Mouse (Mus musculus) embryo, embryonic 10 days (tissue): ENCODE measurements around the gene Reg4.
A peak's percentile ranks its signal among the peaks of the same experiment; 100 is the strongest.

Experiments used
- DNase-seq: peaks from one replicate; pipeline ENCODE4 v3.0.0-alpha.2; 2015; ENCODE audit warnings: low spot score

Gene Reg4

DNA sequence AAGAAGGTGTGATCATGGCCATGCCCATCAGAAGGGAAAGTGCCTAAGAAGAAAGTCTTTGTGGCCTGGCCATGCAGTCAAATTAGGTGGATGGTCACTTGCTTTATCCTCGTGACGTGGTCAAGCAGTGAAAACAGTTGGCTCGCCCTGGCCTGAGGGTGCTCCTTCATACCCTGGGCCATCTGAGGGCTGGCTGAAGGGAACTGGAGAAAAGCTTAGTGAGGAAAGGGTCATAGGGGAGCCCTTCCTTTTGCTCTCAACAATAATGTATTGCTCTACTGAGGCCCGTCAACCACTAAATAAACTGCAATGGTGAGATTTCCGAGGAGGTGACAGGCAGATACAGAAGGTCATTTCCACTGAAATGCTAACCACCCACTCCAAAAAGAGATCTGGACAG lies 15.3 kb downstream of the Reg4 start:
- DNase-seq: no peak

DNA sequence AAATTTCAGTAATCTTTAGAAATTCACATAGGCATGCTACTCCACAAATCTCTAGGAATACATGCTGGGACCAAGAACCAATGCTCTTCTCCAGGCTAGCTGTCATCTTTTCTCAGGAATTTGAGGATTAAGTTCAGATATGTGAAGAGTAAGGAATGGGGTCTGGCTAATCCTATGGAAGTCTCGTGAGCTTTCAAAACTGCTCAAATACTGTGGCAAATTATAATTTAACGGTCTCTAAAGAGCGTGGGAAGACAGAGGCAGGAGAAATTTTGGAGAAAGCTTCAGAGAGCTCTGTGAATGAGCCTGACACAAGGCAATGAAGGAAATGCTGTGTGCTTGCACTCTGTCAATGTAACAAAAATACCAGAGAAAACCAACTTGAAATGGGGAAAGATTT lies 16.2 kb downstream of the Reg4 start:
- no peak for DNase-seq

DNA sequence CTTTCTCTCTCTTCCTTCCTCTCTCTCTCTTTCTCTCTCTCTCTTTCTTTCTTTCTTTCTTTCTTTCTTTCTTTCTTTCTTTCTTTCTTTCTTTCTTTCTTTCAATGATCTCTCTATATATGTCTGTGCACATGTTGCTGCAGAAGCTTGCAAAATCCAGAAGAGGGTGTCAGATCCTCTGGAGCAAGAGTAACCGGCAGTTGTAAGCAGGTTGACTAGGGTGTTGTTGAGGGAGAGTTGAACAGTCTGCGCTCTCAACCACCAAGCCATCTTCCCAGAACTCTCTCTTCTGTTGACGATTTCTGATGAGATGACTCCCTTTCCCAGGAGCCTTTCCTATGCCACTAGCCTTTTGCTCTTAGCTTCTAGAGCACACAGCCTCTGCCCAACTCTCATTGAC lies 20.1 kb downstream of the Reg4 start:
- no peak for DNase-seq

DNA sequence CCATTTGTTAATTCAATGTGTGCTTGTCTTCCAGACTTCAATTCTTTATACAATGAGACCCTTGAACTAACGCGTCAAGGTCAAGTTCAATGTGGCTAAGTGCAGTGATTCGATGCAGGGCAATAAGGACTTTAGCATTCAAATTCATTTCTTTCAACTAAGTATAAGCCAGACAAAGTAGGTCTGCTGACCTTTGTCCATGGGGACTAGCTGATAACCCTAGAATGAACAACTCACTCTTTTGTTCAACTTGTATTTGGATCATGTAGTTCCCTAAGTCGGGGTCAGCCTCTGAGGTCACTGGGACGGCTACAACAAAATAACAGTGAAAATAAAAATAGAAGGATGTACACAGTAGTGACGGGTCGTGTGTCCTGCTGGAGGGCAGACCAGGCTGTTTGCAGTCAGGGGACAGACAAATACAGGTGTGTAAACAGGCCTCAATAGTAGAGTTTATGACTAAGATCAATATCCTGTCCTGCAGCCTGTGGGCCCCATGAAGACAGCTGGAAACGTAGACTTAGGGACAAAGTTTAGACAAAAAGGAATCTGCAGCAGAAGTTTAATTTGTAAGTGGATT lies 20.6 kb downstream of the Reg4 start:
- DNase-seq: no peak

DNA sequence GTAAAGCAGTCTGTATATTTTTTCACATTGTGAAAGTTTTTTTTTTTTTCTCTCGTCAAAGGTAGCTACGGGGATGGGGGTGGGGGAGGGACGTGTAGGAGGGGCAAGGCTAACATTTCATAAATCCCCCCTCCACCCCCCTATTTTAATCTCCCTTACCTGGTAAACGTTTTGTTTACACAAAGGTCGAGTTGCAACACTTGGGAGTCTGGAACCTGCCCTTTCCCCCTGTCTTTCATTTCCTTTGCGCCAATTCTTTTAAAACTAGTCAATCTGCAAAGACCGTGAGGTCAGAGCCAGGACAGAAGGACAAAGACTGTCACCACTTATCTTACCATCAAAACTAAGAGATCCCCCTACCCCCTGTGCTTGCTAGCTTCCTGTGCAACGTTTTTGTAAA lies 23.9 kb downstream of the Reg4 start:
- DNase-seq: peak; percentile 31

DNA sequence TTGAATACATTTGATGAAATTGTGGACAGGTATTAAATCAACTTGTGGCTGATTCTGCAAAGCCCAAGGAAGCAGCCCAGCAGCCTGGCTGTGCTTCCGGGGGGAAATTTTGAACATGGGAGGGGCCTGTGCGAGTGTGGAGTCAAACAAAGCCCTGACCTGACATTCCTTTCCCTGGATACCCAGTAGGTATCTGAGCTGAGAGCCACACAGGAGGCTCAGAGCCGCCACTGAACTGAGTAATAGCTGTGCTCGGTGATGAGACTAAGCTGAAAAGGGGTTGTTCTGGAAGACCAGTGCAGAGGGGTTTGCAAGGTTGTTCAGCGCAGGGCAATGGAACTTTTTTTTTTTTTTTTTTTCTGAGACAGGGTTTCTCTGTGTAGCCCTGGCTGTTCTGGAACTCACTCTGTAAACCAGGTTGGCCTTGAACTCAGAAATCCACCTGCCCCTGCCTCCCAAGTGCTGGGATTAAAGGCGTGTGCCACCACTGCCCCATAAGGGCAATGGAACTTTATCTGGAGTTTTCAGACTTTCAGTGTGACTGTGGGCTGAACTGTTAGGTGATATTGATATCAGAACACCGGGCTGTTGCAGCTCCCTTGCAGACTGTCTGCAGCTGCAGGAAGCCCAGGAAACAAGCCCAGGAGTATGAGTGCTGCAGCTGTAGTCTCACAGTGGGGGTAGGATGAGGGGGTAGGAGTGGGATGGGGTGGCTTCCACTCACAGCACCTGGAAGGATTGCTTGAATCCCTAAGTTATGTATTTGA lies 25.2 kb downstream of the Reg4 start:
- DNase-seq: peak; percentile 56

DNA sequence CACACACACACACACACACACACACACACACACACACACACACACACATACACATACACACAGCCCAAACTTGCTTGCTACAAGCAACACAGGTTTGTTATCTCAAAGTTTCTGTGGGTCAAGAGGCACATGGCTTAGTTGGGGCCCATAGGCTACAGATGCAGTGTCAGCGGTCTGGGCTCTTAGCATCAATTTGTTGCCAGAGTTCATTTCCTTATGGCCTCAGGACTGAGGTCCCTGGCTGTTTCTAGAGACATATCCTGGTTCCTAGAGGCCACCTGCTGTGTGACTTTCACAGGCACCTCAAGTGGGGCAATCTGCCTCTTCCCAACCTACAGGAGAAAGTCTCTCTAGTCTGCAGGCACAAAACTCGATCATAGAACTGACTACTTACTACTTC lies 27.4 kb downstream of the Reg4 start:
- no peak for DNase-seq

DNA sequence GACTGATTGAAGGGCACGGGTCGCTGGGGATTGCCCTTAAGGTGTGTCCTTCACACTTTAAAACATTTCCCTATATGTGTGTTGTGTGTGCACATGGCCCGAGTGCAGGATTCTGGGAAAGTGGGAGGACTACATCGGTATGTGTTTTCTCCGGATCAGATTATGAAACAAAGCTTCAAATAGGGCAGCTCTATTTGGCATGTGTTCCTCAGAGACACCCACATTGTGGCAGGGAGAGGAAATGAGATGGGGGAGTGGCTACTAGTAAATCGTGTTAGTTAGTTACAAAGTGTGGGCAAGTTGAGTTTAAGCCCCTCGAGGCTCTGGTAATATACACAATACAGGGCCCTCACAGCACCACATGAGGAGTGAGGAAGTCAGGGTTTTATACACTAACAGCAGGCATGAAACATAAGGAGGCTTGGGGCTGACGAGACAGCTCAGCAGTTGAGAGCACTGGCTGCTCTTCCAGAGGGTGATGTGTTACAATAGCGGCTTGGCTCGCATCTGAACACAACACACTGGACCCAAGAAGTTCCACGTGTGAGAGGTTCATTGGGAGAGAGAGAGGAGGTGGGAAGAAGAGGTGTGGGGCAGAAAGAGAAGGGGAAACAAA lies 28.0 kb downstream of the Reg4 start:
- DNase-seq: no peak

DNA sequence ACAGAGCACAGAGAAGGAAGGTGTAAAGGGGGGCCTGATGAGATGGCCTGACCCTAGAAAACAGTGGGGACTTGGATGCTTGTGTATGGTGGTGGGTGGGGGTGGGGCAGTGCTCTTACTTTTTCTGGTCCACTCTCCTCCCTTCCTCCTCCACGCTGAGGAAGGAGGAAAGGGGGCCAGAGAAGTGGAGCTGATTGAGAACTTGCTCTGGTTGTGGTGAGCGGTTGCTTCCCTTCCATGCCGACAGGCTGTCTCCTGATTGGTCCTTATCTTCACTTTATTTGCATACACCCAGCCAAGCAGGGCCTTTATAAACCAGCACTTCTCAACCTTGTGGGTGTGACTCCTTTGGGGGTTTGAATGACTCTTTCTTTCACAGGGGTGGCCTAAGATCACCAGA lies 32.1 kb downstream of the Reg4 start:
- DNase-seq: no peak

DNA sequence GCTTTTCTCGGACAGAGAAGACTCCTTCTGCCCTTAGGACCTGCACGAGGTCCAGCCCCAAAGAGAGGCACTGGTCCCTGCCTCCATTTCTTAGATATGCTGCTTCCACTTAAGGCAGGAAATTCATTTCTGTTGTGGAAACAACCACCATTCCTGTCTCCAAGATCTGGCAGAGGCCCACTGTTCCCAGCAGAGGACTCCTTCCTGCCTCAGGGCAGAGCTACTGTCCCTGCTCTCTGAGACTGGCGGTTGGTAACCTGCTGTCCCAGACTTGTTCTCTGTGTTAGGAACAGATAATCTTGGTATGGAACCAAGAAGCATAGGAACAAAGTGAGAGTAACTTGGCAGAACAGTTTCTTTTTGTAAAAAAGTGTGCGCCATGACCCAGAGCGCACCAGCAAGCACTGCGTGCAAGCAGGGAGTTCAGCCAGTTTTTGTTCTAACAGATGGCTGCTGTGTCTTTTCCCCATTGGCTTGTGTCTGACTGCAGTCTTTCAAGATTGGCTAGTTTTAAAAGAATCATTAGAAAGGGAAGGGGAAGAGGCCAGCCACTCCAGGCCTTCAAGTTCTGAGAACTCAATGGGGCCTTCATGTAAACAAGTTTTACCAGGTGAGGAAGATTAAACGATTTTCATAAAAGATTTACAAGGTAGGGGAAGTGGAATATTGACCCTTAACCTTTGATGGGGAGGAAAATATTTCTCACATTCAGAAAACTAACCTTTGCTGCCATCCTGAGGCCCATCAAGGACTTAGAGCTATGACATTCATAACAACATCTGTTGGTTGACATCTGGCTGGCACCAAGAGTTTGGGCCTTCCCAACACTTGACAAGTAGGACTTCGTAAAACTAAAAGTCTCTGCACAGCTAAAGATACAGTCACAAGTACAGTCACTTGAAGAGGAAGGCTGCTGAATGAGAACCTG lies 33.0 kb downstream of the Reg4 start:
- DNase-seq: no peak

DNA sequence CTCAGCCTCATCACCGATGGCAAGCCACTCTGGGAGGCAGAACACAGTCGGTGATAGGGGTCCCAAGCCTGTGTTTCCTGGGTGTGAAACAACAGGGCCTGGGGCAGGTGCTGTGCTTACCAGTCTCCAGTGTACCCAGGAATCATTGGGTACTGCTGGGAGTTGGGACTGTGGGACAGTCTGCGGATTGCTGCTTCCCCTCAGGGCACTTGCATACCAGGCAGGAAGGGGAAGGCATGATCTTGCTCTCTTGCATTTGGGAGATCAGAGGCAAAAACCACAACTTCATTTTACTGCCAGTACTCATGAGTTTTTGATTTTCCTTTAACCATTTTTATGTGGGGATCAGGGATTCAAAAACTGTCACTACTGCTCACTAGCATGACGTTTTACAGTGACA lies 36.8 kb downstream of the Reg4 start:
- DNase-seq: no peak

DNA sequence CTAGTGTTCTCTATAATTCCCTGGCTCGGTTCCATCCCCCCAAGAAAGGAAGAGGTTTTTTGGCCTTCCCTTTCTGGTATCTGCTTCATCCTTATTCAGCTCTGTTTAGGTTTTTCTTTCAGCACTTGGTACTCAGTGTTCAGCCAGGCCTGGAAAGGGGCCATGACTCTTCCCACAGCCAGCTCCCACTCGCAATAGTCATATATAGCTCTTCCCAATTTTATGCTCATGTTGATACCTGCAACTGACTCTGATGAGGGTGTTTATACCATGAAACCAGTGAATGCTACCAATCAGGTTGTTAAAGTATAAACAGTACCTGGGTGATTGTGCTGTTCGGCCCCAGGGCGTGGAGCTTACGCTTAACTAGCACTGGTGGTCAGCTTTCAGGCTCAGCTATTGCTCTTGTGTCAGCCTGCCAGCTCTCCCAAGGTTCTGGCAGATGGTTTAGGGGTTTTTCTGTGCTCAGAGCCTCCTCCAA lies 37.4 kb downstream of the Reg4 start:
- DNase-seq: no peak

DNA sequence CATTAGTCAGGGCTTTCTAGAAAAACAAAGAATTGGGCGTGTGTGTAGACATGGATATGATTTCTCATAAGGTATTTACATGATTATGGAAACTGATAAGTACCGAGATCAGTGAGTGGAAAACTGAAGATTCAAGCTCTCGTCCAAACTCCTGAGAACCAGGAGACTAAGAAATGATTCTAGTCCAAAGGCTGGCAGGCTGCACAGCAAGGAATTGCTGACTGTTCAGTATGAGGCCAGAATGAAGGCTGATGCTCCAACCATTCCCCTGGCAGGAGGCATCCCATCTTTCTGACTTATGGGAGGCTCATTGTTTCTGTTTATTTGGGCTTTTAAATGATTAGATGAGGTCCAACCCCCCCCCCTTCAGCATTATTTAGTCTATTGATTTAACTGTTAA lies 38.6 kb downstream of the Reg4 start:
- no peak for DNase-seq

DNA sequence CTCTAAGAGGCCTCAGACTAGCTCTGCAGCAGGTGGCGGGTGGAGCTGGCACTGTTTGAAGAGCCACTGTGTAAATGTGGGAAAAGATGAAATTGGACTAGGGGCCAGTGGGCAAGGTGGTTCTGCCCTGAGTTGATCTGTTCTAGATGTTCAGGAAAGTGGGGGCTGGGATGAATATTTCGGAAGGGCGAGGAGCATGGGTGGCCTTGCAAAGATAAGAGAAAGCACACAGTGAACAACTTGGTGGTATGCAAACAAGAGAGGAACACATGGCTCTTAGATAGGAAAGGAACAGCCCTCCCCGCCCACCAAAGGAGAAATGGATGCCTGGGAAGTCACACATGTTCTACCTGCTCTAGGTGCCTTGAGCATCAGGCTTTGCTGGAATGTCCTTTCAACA lies 39.5 kb downstream of the Reg4 start:
- no peak for DNase-seq

DNA sequence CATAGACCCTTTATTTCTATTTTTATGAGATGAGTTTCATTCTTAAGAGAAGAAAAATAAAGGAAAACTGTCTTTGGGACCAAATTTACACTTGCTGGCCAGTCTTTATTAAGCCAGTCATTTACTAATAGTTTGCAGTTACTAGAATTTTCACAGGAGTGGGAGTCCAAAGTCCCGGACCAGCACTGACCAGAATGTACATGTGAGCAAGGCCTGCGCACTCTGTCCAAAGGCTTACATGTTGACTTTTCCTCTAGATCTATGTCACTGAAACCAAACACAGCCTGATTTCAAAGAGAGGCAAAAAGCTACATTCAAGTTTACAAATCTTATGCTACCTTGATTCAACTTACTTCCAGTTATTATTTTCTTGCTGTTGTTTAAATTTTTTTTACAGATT lies 40.2 kb downstream of the Reg4 start:
- DNase-seq: no peak

DNA sequence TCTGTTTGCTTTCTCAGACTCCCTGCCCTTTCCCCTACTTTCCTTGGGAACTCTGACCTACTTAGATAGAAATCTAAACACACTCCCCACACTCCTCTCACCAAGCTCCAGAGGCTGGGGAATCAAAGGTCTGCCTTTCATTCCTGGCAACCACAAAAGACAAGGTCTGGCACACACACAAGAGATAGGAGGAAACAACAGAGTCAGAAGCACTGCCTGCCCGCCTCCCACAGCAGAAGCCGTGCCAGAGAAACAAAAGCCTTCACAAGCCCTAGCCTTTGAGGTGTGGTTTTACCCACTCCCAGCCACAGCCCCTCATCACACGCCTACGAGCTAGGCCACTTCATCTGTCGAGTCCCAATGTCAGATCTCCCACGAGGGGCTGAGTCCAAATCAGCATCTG lies 45.3 kb downstream of the Reg4 start:
- no peak for DNase-seq

DNA sequence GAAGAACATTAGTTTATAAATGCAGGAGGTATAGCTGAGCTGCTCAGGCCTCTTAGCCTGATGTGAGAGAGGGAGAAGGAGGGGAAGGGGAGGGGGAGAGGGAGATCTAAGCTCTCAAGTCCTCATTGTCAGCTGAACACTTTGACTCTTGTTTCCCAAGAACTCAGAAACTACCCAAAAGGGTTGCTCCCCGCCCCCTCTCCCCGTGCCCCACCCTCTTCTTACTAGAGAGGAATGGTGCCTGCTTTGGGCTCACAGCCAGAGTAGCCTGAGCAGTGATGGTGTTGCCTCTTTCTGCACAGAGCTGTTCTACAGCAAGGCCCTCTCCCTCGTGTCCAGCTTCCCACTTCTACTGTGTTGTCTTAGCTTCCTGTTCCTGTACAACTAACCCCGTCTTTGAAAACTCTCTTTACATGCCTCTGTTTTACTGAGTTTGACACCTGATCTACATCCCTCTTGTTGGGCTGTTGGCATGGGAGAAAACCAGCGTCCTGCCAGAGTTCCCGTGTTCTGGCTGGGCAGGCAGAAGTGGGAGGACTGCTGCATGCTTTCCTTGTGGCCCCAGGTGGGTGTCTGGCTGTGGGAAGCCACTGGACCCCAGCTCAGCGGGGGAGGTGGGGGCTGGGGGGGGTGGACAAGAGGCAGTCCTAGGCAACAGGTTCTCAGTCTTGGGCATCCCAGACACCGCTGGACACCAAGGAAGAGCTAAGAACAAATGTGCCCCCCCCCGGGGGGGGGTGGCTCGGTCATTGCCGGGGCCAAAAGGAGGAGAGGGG lies 51.9 kb downstream of the Reg4 start:
- DNase-seq: no peak

DNA sequence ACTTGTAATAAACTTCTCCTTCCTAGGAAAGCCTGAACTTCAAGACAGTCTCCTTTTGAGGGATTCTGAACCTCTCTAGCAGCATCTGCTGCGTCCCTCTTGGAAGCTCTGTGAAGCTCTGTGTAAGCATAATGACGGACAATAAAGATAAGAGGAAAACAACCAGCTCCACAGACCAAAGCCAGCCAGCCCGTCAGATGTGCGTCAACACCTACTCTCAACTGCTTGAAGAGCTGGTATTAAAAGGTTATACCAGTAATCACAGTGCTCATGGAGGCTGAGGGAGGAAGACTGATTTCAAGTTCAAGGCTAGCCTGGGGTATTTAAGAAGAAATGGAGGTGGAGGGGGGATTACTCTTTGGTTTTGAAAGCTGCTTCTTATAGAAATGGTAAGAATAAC lies 57.7 kb downstream of the Reg4 start:
- no peak for DNase-seq

DNA sequence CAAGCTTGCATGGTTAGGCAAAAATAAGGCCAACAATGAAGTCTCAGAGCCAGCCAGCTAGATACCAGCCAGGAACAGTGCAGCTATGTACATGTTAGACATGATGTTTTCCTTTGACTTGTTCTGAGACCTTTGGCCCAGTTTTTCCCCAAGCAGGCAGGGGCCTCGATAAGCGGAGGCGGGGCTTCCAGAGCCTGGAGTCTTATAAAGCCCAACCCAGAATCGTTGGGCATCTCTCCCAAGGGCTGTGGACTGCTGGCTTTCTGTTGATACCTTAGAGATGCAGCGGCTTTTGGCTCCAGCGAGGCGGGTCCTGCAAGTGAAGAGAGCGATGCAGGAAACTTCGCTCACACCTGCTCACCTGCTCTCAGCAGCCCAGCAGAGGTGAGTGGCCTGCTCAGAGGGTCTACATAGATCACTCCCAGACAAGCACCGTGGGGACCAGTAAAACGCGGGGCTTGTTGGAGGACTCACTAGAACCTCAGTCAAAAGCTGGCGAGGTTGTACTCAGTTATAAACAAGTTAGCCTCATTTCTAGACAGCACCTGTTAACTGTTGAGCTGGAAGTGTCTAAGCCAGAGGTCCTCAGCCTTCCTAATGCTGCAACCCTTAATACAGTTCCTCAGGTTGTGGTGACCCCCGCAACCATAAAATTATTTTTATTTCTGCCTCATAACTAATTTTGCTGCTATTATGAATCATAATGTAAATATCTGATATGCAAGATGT lies 58.4 kb downstream of the Reg4 start, which contains the start of gene Hmgcs2:
Gene Hmgcs2 (plus strand): TSS at position 232 of the 729 bp plus-strand sequence.
- DNase-seq: peak; percentile 23

DNA sequence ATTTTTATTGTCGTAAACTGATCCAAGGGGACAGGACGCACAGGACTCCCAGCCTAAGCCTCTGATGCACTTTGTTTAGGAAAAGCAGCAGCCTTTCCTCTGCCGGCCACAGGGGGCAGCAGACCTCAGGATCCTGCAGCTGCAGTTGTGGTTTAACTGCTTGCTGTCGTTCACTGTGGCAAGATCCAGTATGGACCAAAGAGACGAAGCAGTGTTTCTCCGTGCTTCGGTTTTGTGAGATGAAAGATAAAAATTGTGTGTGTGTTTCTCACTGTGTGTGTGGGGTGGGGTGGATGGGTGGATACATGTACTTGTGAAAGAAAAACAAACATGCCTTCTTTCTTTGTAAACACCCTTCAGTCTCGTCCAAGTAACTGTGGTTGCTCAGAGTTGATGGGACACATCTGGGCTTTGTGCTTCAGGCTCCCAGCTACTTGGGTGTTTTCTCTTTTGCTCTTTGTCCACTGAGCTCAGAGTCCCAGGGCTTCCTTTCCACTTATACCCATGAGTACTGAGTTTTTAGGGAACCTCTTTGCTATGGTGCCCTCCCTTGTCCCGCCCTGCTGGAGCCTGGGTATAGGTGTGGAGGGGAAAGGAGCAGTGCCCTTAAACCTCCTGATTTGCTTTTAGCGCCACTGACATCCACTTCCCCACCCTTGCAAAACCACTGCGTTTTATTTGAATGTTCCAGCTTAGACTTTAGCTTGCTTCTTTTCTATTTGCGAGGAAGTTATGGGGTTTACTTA lies 59.1 kb downstream of the Reg4 start:
- DNase-seq: peak; percentile 85
